Mouse (Mus musculus): ENCODE data around the gene Kcnq1. TPM values are rescaled to one million over a fixed set of nuclear protein-coding genes. Genes with fewer than 3 reads are reported as not detected.

The Kcnq1 gene
- total and polyA plus RNA-seq, 3 experiments = not detected

- Histone ChIP-seq H3K4me1 (ENCODE audit: control insufficient read depth in 1 of 2, insufficient read depth in 2 of 2) (peaks cover 0 to 7% of the 10 kb centered on the region in 2 experiments; a peak in 1 of 4 replicates), H3K4me3 (replicated peaks in 1 of 3; ENCODE audit: low read depth in 2 of 3, low read length in 2 of 3, poor library complexity in 1 of 3) (no peak overlapping the region), H3K27ac (ENCODE audit: insufficient read depth, low read depth) (no peak overlapping the region), H3K9me3 (replicated peaks; ENCODE audit: low read length) (no peaks in the 10 kb centered on the region), H3K79me2 (replicated peaks; ENCODE audit: control insufficient read depth, extremely low read depth, insufficient read depth, poor library complexity, severe bottlenecking) (no peaks in the 10 kb centered on the region), H3K9ac (ENCODE audit: insufficient read depth, low read depth) (no peak overlapping the region), H3K36me3 (replicated peaks in 1 of 2; ENCODE audit: control insufficient read depth in 1 of 2, insufficient read depth in 1 of 2, low read length in 1 of 2) (no peaks in the 10 kb centered on the region), H3K4me2 (ENCODE audit: insufficient read depth, low read depth, poor library complexity, severe bottlenecking) (no peak overlapping the region), H3K27me3 (replicated peaks) (peaks cover 64% of the 10 kb centered on the region)
- in situ Hi-C loops (cut with MboI; ENCODE audit: low pct_ligation_motif_present, low pct_unique_long_range_greater_than_20kb, low sequenced_read_pairs) = no loop called here
- no peak for TF ChIP-seq IRF4 (IDR thresholded peaks at IDR 0.05; ENCODE audit: low read depth, low read length)
- no peak for TF ChIP-seq RAD21 (IDR thresholded peaks at IDR 0.05; ENCODE audit: low read depth, low read length)
- TF ChIP-seq POLR2A (IDR thresholded peaks at IDR 0.05; ENCODE audit: low read depth, low read length) = no peak
- no peak for TF ChIP-seq ZNF384 (IDR thresholded peaks at IDR 0.05; ENCODE audit: low read depth, low read length)
- TF ChIP-seq HCFC1 (IDR thresholded peaks at IDR 0.05; ENCODE audit: low read depth, low read length) = no peak
- no peak for TF ChIP-seq EP300 (IDR thresholded peaks at IDR 0.05; ENCODE audit: low read length)
- no peak for TF ChIP-seq MEF2A (IDR thresholded peaks at IDR 0.05; ENCODE audit: borderline replicate concordance, low read depth, low read length)
- TF ChIP-seq KAT2A (IDR thresholded peaks at IDR 0.05; ENCODE audit: insufficient replicate concordance, low read length) = no peak
- no peak for TF ChIP-seq TCF12 (IDR thresholded peaks at IDR 0.05; ENCODE audit: low read depth, low read length)
- TF ChIP-seq MYC (IDR thresholded peaks at IDR 0.05; ENCODE audit: low read depth, low read length) = no peak
- TF ChIP-seq MAFK (IDR thresholded peaks at IDR 0.05; ENCODE audit: insufficient replicate concordance, low read length) = no peak
- TF ChIP-seq MAZ (IDR thresholded peaks at IDR 0.05; ENCODE audit: low read depth, low read length) = no peak
- TF ChIP-seq USF1 (IDR thresholded peaks at IDR 0.05; ENCODE audit: low read depth, low read length) = no peak
- no peak for TF ChIP-seq ZKSCAN1 (IDR thresholded peaks at IDR 0.05; ENCODE audit: borderline replicate concordance, low read depth, low read length)
- no peak for TF ChIP-seq SMC3 (IDR thresholded peaks at IDR 0.05; ENCODE audit: low read depth, low read length)
- no peak for DNase-seq (ENCODE audit: extremely low read depth)
- dilution Hi-C loops (cut with MboI; ENCODE audit: extremely low pct_ligation_motif_present, extremely low pct_unique_long_range_greater_than_20kb, low sequenced_read_pairs) = no loop called here
Observed at GRCm38 (mm10) chr7:143386632-143387031, 280.5 kb downstream of the Kcnq1 start.

GRCm38 (mm10) chr7:143388783-143389695, 282.9 kb downstream of the Kcnq1 start:
- H3K9ac ChIP-seq (ENCODE audit: insufficient read depth, low read depth) = no peak overlapping the region
- no peak for DNase-seq (ENCODE audit: extremely low read depth)
- in situ Hi-C loops (cut with MboI; ENCODE audit: low pct_ligation_motif_present, low pct_unique_long_range_greater_than_20kb, low sequenced_read_pairs) = no loop called here
- H3K9me3 ChIP-seq (replicated peaks; ENCODE audit: low read length) = peaks cover 8% of the 10 kb centered on the region
- no peak overlapping the region for H3K4me3 ChIP-seq (replicated peaks in 1 of 3; ENCODE audit: low read depth in 2 of 3, low read length in 2 of 3, poor library complexity in 1 of 3)
- no peaks in the 10 kb centered on the region for H3K79me2 ChIP-seq (replicated peaks; ENCODE audit: control insufficient read depth, extremely low read depth, insufficient read depth, poor library complexity, severe bottlenecking)
- peaks cover 67% of the 10 kb centered on the region for H3K27me3 ChIP-seq (replicated peaks)
- dilution Hi-C loops (cut with MboI; ENCODE audit: extremely low pct_ligation_motif_present, extremely low pct_unique_long_range_greater_than_20kb, low sequenced_read_pairs) = no loop called here
- TF ChIP-seq CHD2 (IDR thresholded peaks at IDR 0.05; ENCODE audit: low read length) (no peak), MYC (IDR thresholded peaks at IDR 0.05; ENCODE audit: low read depth, low read length) (no peak), ZC3H11A (IDR thresholded peaks at IDR 0.05; ENCODE audit: low read depth, low read length) (no peak), USF2 (conservative IDR thresholded peaks at IDR 0.05; ENCODE audit: low read depth, low read length) (no peak), MXI1 (IDR thresholded peaks at IDR 0.05; ENCODE audit: low read depth, low read length) (no peak), ZKSCAN1 (IDR thresholded peaks at IDR 0.05; ENCODE audit: borderline replicate concordance, low read depth, low read length) (no peak), PAX5 (IDR thresholded peaks at IDR 0.05; ENCODE audit: low read length) (no peak), MAZ (IDR thresholded peaks at IDR 0.05; ENCODE audit: low read depth, low read length) (no peak), JUND (conservative IDR thresholded peaks at IDR 0.05; ENCODE audit: low read depth, low read length) (no peak), POLR2A (IDR thresholded peaks at IDR 0.05; ENCODE audit: low read depth, low read length) (no peak), RCOR1 (conservative IDR thresholded peaks at IDR 0.05; ENCODE audit: low read depth, low read length) (no peak), HCFC1 (IDR thresholded peaks at IDR 0.05; ENCODE audit: low read depth, low read length) (no peak), ZNF384 (IDR thresholded peaks at IDR 0.05; ENCODE audit: low read depth, low read length) (no peak), BHLHE40 (IDR thresholded peaks at IDR 0.05; ENCODE audit: low read depth, low read length) (no peak), MEF2A (IDR thresholded peaks at IDR 0.05; ENCODE audit: borderline replicate concordance, low read depth, low read length) (no peak), JUN (IDR thresholded peaks at IDR 0.05; ENCODE audit: insufficient read depth, low read depth, low read length) (no peak)
- H3K36me3 ChIP-seq (replicated peaks in 1 of 2; ENCODE audit: control insufficient read depth in 1 of 2, insufficient read depth in 1 of 2, low read length in 1 of 2) = no peaks in the 10 kb centered on the region
- H3K4me1 ChIP-seq (ENCODE audit: control insufficient read depth in 1 of 2, insufficient read depth in 2 of 2) = peaks cover 0 to 7% of the 10 kb centered on the region in 2 experiments; a peak in 1 of 4 replicates
- no peak overlapping the region for H3K4me2 ChIP-seq (ENCODE audit: insufficient read depth, low read depth, poor library complexity, severe bottlenecking)
- H3K27ac ChIP-seq (ENCODE audit: insufficient read depth, low read depth) = no peak overlapping the region
